Mouse (Mus musculus) CH12.LX (cell line): ENCODE measurements around the gene Tmc4. TPM values are rescaled to one million over a fixed set of nuclear protein-coding genes. Genes with fewer than 3 reads are reported as not detected.
"Not testable (repeated sequence)": the region's sequence is repeated elsewhere in the genome, so short reads cannot be mapped to it uniquely, and the experiment has no call there.

ENCODE experiments used
- DNase-seq: peaks from one replicate; pipeline ENCODE4 v3.0.0-alpha.2; 2013; ENCODE audit errors: extremely low read depth
- H3K27ac ChIP-seq: 2 replicates; pipeline ENCODE4 v1.5.1; 2012; ENCODE audit warnings: low read depth, mild to moderate bottlenecking, control low read depth, moderate library complexity; ENCODE audit not compliant: insufficient read depth
- H3K27me3 ChIP-seq: replicated peaks from 2 replicates; pipeline ENCODE3; 2012; ENCODE audit warnings: inconsistent platforms
- H3K36me3 ChIP-seq, 2 experiments: replicated peaks in 1 of 2; 2 replicates each; pipeline versions ENCODE3 to v1.6.1; 2012; ENCODE audit warnings: inconsistent platforms in 1 of 2, low read length in 1 of 2, mild to moderate bottlenecking in 1 of 2, mixed read lengths in 1 of 2, moderate library complexity in 1 of 2; ENCODE audit not compliant: control insufficient read depth in 1 of 2, insufficient read depth in 1 of 2
- H3K4me1 ChIP-seq, 2 experiments: 2 replicates each; pipeline ENCODE4 v1.6.1; 2012; ENCODE audit warnings: inconsistent platforms in 1 of 2, moderate library complexity in 1 of 2; ENCODE audit not compliant: insufficient read depth in 2 of 2, control insufficient read depth in 1 of 2
- H3K4me2 ChIP-seq: 2 replicates; pipeline ENCODE4 v1.6.1; 2012; ENCODE audit warnings: low read depth, mild to moderate bottlenecking, control low read depth; ENCODE audit not compliant: poor library complexity, insufficient read depth, severe bottlenecking
- H3K4me3 ChIP-seq, 3 experiments: fragments of 150-350 bp in 1 of 3; sonication (generic) in 1 of 3; replicated peaks in 1 of 3; 2 replicates each; pipeline versions ENCODE3 to v1.5.1; 2011 to 2012; ENCODE audit warnings: low read depth in 2 of 3, low read length in 2 of 3, mild to moderate bottlenecking in 2 of 3, moderate library complexity in 2 of 3, control low read depth in 1 of 3, improper control_type of control experiment in 1 of 3, inconsistent platforms in 1 of 3, mixed read lengths in 1 of 3; ENCODE audit not compliant: poor library complexity in 1 of 3
- H3K79me2 ChIP-seq: replicated peaks from 2 replicates; pipeline ENCODE4 v1.6.1; 2012; ENCODE audit warnings: mild to moderate bottlenecking, moderate library complexity; ENCODE audit not compliant: control insufficient read depth, poor library complexity, insufficient read depth, severe bottlenecking; ENCODE audit errors: extremely low read depth
- H3K9ac ChIP-seq: 2 replicates; pipeline ENCODE4 v1.6.1; 2012; ENCODE audit warnings: low read depth, mild to moderate bottlenecking, control low read depth, moderate library complexity; ENCODE audit not compliant: insufficient read depth
- H3K9me3 ChIP-seq: replicated peaks from 2 replicates; pipeline ENCODE3; 2012; ENCODE audit warnings: low read length, inconsistent platforms, mixed read lengths
- CHD2 ChIP-seq: IDR thresholded peaks from 2 replicates; pipeline ENCODE4 v1.6.1; 2011; ENCODE audit warnings: low read length, improper control_type of control experiment
- JUND ChIP-seq: conservative IDR thresholded peaks from 2 replicates; pipeline ENCODE4 v1.6.1; 2011; ENCODE audit warnings: low read depth, low read length, improper control_type of control experiment
- NELFE ChIP-seq: IDR thresholded peaks from 2 replicates; pipeline ENCODE4 v1.6.1; 2011; ENCODE audit warnings: low read depth, low read length, improper control_type of control experiment
- POLR2A ChIP-seq: IDR thresholded peaks from 2 replicates; pipeline ENCODE4 v1.6.1; 2011; ENCODE audit warnings: low read depth, mild to moderate bottlenecking, improper control_type of control experiment, low read length
- TBP ChIP-seq: conservative IDR thresholded peaks from 2 replicates; pipeline ENCODE4 v1.6.1; 2011; ENCODE audit warnings: low read depth, low read length, improper control_type of control experiment
- UBTF ChIP-seq: IDR thresholded peaks from 2 replicates; pipeline ENCODE4 v1.6.1; 2012; ENCODE audit warnings: low read depth, mild to moderate bottlenecking, inconsistent platforms, low read length, improper control_type of control experiment, moderate library complexity
- ZKSCAN1 ChIP-seq: IDR thresholded peaks from 2 replicates; pipeline ENCODE4 v1.6.1; 2012; ENCODE audit warnings: low read depth, inconsistent platforms, low read length, improper control_type of control experiment, borderline replicate concordance
- ZMIZ1 ChIP-seq: IDR thresholded peaks from 2 replicates; pipeline ENCODE4 v1.6.1; 2012; ENCODE audit warnings: low read depth, mild to moderate bottlenecking, inconsistent platforms, low read length, improper control_type of control experiment
- ZNF384 ChIP-seq: IDR thresholded peaks from 2 replicates; pipeline ENCODE4 v1.6.1; 2012; ENCODE audit warnings: low read depth, low read length, improper control_type of control experiment, inconsistent platforms
- dilution Hi-C: fragments of 300-500 bp; cut with MboI; formaldehyde crosslinking; loops from 2 replicates; pipeline ENCODE4 v1.14.3; 2020; ENCODE audit warnings: low sequenced_read_pairs; ENCODE audit not compliant: extremely low pct_unique_long_range_greater_than_20kb, extremely low pct_ligation_motif_present
- in situ Hi-C: fragments of 300-500 bp; cut with MboI; formaldehyde crosslinking; loops from 3 replicates; pipeline ENCODE4 v1.14.3; 2019; ENCODE audit warnings: low sequenced_read_pairs, low pct_ligation_motif_present, low pct_unique_long_range_greater_than_20kb, mixed read lengths
- polyA plus RNA-seq: library from polyadenylated mRNA; unstranded; fragments of >175 nt; gene quantifications from 2 replicates; pipeline ENCODE4 v1.2.1, GENCODE M21; 2012; ENCODE audit warnings: low read depth; ENCODE audit not compliant: insufficient read length
- total RNA-seq, 2 experiments: library from RNA; depleted of rRNA; stranded (reverse); fragments of 300-350 nt in 1 of 2; fragments of >200 nt in 1 of 2; gene quantifications; 2 replicates each; pipeline ENCODE4 v1.2.3; 2012 to 2014

Tmc4 gene
- total RNA-seq (2012; rRNA removed) (1.8 and 1.9 TPM in 2 replicates), total RNA-seq (2014; rRNA removed) (0.56 and 1.9 TPM in 2 replicates), polyA plus RNA-seq (4.0 and 4.6 TPM in 2 replicates)

DNA sequence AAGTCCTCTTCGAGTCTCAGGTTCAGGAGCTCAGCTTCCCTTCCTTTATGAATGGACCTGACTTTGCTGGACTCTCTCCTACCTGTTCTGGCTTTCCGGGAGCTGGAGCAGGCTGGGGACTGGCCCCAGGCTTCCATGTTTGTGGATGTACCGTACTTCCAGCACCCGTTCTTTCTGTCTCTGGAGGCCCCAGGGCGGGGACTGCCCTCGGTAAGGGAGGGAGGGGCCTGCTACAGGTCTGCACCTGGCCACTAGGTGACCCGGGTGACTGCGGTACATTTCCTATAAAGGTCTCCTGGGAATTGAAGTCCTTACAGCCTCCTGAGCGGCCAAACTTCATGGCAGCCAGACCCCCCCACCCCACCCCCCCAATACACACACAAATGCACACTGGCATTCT, at the start of gene Tmc4:
Tmc4 (minus strand) TSS at position 212 of the 400 bp plus-strand sequence.
- in situ Hi-C loops: no loop called here
- no peaks in the 10 kb centered on the region for H3K27me3 ChIP-seq
- H3K36me3 ChIP-seq: peaks cover 2 to 46% of the 10 kb centered on the region in 2 experiments
- TF ChIP-seq JUND: no peak
- no peak for TF ChIP-seq UBTF
- TF ChIP-seq ZNF384: no peak
- TF ChIP-seq POLR2A: no peak
- TF ChIP-seq ZKSCAN1: no peak
- TF ChIP-seq, all 38 proteins: peak for 0
- no peak for DNase-seq
- no peaks in the 10 kb centered on the region for H3K9me3 ChIP-seq
- no peak within 1 kb of the TSS for H3K9ac ChIP-seq
- H3K4me2 ChIP-seq: no peak within 1 kb of the TSS
- dilution Hi-C loops: no loop called here
- H3K4me3 ChIP-seq: no peak within 1 kb of the TSS
- no peak within 1 kb of the TSS for H3K27ac ChIP-seq
- no peaks in the 10 kb centered on the region for H3K79me2 ChIP-seq
- peaks cover 0 to 31% of the 10 kb centered on the region in 2 experiments; a peak in 2 of 4 replicates for H3K4me1 ChIP-seq

DNA sequence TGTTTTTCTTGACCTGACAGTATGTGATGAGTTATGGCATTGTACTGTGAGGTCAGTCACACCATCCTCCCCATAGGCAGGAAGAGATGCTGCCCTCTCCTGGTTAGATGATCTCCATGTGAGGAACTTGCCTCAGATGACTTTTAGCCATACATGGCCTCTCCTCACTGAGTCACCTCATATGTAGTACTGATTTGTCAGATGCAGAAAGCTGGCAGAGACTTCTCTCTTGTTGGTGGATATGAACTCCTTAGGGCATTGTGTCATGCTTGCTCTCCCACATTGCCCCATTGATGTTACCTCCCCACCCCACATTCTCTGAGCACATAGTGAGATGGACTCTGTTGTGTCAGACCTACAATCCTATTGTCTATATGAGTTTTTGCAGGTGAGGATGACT, 48.1 kb upstream of the Tmc4 start:
- H3K4me3 ChIP-seq, DNase-seq, H3K27ac ChIP-seq, H3K79me2 ChIP-seq, H3K9me3 ChIP-seq, H3K36me3 ChIP-seq, dilution Hi-C loops, H3K4me1 ChIP-seq, H3K27me3 ChIP-seq, in situ Hi-C loops, H3K4me2 ChIP-seq, H3K9ac ChIP-seq: not testable (repeated sequence)

DNA sequence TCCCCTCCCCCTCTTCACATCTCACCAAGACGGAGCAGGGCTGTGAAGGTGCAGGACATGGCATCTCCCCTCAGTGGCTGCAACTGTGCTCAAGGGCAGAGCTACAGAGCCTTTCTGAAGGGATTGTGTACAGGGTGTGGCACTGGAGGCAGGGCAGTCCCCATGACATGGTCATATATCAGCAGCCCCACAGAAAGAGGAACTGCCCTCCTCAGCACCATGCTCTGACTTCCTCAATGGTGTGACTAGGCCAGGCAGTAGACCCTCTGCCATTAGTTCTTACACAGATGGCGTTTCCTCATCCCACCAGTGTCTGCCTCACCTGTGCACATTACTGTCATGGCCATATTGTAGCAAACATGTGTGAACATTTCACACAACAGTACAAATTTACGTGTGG, 42.9 kb upstream of the Tmc4 start, which contains the start of gene Pirb:
Pirb (minus strand) TSS at position 124 of the 400 bp plus-strand sequence.
- in situ Hi-C loops, H3K4me2 ChIP-seq, H3K9me3 ChIP-seq, H3K79me2 ChIP-seq, dilution Hi-C loops, H3K4me3 ChIP-seq, H3K36me3 ChIP-seq, H3K9ac ChIP-seq, H3K4me1 ChIP-seq, H3K27ac ChIP-seq, H3K27me3 ChIP-seq, DNase-seq: not testable (repeated sequence)

DNA sequence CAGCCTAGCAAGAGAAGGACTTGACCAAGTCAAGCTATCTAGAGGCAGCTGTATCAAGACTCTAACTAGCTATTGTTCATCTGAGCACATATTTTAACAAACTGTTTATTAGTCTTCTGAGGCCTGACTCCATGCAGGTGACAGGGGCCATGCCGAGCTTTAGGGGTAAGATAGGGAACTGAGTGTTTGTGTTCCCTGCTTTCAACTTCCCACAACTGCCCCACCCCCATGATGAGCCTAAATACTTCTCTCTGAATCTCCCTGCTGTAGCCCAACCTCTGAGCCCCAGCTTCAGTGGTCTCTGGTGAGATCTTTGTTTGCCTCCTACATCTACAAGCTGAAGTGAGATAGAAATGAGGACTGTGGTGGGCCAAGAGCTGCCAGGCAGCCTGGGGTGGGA, 37.9 kb upstream of the Tmc4 start:
- Histone ChIP-seq H3K4me2 (no peak overlapping the region), H3K9ac (no peak overlapping the region), H3K79me2 (no peaks in the 10 kb centered on the region), H3K27ac (no peak overlapping the region), H3K36me3 (peaks cover 0 to 25% of the 10 kb centered on the region in 2 experiments), H3K27me3 (no peaks in the 10 kb centered on the region), H3K9me3 (no peaks in the 10 kb centered on the region), H3K4me1 (peaks cover 11 to 40% of the 10 kb centered on the region in 2 experiments), H3K4me3 (no peak overlapping the region)
- TF ChIP-seq CHD2 (no peak), NELFE (no peak), ZMIZ1 (no peak), TBP (no peak), POLR2A (no peak), ZNF384 (no peak)
- dilution Hi-C loops: no loop called here
- in situ Hi-C loops: no loop called here
- DNase-seq: no peak
